Mouse (Mus musculus) T-helper 1 cell (primary cell): ENCODE measurements around the gene Irf4.

Experiments used
- in situ Hi-C: fragments of 300-600 bp; cut with MboI, MseI; formaldehyde crosslinking; loops from one replicate; pipeline ENCODE4 v1.15.1; 2025; ENCODE audit warnings: high pct_unique_total_duplicates

Irf4 gene

DNA sequence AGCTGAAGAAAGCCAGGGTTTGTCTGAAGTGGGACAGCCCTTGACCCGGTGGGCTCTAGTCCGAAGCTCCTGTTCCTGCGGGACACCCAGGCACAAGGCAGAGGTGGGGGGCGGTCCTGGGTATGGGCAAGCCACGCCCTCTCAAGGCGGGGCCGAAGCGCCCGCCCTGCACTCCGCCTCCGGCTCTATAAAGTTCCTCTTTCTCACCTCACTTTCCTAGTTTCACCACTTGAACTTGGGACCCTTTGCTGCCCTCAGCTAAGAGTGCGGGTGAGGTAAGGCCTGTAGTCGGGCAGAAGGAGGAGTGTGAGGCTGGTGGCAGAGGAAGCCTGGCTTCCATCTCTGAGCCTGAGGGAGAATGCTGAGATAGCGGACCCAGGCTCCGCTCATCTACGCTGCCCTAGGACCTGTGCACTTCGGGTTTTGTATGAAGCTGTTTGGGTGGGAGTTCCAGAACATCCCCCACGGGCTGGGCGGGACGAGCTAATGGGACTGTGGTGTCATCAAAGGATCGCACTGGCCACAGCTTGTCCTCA, at the start of gene Irf4:
TSS of gene Irf4 (plus strand) at position 206 of the 536 bp plus-strand sequence.
- in situ Hi-C loops, result no loop called here

DNA sequence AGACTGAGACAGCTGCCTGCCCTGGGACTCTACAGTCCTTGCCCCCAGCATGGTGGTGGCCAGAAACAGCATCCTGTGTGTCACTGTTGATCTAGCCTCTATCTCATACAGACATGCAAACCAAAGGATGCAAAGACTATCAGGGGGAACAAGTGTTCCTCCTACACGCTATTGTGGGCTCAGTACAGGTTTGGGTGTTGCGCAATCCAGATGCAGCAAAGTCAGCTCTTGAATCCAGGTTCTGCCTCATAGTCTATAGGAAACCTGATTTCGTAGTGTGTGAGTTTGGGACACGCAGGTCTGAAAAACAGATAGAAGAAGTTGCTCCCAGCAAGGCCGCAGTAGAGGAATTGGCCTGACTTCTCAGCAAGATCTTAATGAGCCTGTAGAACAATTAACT, 46.3 kb upstream of the Irf4 start:
- in situ Hi-C loops, result loop anchor here (25.0 kb wide), 1 partner anchor 860 kb away; the partner anchor contains the start of genes A530084C06Rik and Foxq1

DNA sequence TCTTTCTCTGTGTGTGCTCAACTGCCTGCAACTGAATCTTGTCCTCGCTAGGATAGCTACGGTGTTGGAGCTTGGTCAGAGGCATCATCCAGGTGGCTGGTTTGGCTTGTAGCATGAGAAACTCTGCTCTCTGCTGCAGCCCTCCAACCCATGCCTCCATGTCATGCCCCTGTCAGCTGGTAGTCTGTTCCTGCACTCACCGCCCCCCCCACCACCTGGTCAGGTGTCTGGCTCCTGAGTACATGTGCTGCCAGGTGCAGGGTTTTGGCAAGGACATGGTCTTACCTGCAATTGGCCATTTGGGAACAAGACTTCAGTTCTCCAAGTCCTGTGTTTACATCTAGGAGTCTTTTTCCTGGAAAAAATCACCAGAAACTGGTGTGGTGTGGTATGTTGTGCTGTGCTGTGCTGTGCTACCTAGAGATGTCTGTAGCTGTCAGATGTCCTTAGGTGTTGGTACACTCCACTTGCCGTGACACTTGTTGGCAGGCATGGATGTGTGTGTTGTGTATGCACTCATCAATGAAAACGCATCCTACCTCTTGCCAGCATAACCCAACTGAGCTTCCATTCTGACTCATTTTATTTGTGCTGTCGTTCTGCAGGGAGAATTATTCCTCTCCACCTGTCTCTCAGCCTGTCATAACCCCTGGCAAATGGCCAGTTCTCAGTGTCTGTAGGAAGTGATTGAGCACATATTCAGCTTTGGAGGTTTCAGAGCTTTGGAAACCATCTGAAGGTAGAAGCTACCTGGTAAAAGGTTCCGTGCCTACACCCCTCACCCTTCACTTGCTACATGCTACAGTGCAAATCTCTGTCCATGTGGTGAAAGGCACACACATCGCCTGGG, 44.6 kb upstream of the Irf4 start:
- in situ Hi-C loops, result loop anchor here (25.0 kb wide), 1 partner anchor 858 kb away; the partner anchor contains the start of genes A530084C06Rik and Foxq1

DNA sequence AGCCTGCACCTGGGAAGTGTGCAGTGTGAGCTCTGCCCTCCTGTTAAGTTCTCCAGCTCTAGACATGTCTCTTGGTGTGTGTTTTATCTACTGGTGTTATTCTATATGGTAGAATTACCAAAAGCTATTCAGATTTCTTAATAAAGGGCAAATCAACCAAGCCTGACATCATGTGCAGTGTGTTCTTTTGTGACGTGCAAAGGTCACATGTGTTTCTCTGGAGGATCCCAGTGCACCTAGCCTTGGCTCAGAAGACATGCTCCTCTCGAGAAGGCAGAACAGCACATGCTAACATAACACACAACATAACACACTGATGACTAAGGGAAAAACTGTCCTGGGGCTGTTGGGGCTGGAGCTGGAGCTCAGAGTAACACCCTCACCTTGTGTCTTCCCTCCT, 38.0 kb upstream of the Irf4 start:
- in situ Hi-C loops, result loop anchor here (25.0 kb wide), 1 partner anchor 851 kb away; the partner anchor contains the start of genes A530084C06Rik and Foxq1

DNA sequence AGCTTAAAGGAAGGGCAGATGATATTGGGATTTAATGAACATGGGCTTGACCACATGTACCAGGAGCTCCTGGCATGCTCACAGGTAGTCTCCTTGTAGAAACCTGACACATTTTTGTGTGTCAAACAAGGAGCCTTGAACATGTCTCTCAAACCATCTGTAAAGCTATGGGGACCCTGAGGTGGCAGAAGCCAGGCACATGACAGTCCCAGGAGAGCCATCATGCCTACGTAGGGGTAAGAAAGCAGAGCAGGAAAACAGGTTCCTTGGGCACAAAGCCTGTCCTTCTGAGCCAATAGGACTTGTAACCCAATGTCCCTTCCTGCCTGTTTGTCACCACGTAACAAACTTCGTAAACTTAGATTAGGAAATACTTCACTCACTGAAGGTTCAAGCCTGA, 37.3 kb upstream of the Irf4 start:
- in situ Hi-C loops, result loop anchor here (25.0 kb wide), 1 partner anchor 851 kb away; the partner anchor contains the start of genes A530084C06Rik and Foxq1

DNA sequence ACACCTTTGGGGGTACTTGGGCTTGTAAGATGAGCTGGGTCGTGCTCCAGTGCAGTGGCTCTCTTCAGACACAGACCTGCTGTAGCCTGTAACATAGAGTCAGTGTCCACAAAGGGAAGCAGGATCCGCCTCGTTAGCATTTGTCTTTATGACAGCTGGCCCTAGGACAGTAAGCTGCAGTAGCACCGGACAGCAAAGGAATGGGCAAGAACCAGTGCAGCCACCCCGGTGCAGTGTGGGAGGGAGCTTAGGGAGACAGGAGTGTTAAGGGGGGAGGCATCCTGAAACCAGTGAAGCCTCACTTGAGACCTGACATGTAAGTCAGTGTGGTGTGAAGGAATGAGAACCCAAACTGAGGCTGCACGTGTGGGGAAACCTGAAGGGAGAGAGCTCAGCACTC, 36.7 kb upstream of the Irf4 start:
- in situ Hi-C loops, result loop anchor here (25.0 kb wide), 1 partner anchor 850 kb away; the partner anchor contains the start of genes A530084C06Rik and Foxq1

DNA sequence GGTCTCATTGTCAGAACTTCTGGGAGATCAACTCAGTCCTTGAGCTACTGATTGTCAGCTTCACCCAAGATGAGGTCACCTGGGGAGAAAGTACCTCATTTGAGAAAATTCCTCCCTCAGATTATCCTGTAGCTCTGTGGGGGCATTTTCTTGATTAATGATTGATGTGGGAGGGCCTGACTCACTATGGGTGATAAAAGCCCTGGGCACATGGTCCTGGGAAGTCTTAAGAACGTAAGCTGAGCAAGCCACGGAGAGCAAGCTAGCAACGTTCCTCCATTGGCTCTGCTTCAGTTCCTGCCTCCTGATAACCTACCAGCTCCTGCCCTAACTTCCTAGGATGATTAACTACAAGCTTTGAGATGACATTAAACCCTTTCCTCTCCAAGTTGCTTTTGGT, 35.4 kb upstream of the Irf4 start:
- in situ Hi-C loops, result loop anchor here (25.0 kb wide), 1 partner anchor 849 kb away; the partner anchor contains the start of genes A530084C06Rik and Foxq1

DNA sequence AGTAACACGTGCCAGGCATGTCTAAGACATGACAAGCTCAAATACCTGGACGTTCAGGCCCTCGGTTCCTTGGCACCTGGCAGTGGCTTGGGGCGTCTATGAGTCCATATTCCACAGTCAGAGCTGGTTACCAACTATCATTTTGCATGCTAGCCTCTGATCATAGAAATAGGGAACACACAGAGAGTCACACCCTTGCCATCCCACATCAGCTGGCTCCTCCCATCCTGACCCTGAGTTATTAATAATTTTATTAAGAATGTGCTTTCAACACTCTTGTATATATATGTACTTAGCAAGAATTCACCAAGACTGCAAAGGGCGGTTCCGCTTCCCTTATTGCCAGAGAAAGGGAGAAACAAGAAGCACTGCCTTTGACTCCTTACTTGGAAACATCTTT, 34.5 kb upstream of the Irf4 start:
- in situ Hi-C loops, result loop anchor here (25.0 kb wide), 1 partner anchor 848 kb away; the partner anchor contains the start of genes A530084C06Rik and Foxq1

DNA sequence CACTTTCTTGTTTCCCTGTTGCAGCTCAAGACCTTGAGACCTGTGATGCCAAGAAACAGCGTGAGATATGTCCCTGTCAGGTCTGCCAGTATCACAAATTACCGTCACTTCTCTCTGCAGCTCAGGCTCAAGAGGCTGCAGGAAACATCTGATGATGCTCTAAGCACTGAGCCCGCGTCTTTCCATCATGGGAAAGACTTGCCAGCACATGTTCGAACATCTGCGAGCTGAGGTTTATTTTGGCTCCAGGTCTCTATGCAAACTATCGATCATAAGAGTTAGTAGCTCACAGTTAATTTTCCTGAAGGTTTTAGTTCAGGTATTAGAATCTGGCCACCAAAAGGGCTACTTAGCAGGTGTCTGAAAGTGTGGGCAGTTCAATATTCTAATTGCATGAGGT, 34.0 kb upstream of the Irf4 start:
- in situ Hi-C loops, result loop anchor here (5.0 to 25.0 kb wide), 2 partner anchors 48 to 847 kb away; partner anchors contain the start of genes A530084C06Rik and Foxq1

DNA sequence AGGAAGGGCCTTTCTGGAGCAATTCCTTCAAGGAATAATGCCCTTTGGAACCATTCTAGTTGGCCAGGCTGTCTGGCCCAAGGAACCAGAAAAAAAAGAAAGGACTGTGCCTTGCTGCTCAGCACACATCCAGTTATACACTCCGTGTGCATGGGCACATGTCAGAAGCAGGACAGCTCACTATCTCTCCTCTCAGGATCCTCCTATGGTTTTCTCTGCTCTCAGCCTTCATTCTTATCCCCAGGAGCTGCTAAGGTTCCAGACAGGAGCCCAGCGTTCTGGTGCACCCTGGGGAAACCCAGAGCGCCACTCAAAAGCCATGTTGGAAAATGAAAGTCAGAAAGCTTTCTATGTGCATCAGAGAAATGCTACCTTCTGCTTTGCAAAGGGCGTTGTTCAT, 33.5 kb upstream of the Irf4 start:
- in situ Hi-C loops, result loop anchor here (5.0 to 25.0 kb wide), 2 partner anchors 48 to 847 kb away; partner anchors contain the start of genes A530084C06Rik and Foxq1

DNA sequence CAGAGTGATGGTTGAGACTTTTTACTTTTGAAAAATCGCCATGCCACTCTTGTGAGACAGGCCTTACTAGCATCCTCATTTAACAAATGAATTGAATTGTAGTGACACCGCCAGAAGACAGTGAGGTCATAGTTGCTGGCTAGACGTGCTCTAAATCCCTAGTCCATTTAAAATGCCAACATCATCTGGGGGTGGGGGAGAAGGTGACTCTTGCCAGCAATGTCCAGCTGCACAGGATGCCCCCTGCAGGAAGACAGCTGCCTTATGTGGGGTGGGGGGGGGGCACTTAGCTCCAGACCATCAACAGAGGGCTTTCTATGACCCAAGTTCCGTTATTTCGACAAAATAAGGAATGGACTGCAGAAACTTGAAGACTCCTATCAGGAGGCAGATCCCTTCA, 32.4 kb upstream of the Irf4 start:
- in situ Hi-C loops, result loop anchor here (5.0 to 25.0 kb wide), 2 partner anchors 49 to 846 kb away; partner anchors contain the start of genes A530084C06Rik and Foxq1

DNA sequence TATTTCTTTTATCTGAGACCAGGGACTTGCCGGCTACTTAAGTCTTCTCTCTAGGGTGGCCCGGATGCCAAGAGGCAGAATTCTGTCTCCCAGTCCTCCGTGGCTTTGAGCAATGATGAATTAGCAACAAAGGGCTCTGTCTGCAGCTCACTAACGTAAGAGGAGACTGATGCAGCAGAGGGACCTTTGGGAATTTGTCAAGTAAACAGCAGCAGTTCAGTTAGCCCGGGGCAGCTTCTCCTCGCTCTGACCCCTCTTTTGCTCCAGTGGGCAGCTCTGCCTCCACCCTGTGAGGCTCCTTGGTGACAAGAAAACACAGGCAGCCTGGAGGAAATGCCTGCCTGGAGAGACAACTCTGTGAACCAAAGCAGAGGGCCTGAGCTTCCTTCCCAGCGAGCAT, 26.4 kb upstream of the Irf4 start:
- in situ Hi-C loops, result loop anchor here (25.0 kb wide), 1 partner anchor 840 kb away; the partner anchor contains the start of genes A530084C06Rik and Foxq1

DNA sequence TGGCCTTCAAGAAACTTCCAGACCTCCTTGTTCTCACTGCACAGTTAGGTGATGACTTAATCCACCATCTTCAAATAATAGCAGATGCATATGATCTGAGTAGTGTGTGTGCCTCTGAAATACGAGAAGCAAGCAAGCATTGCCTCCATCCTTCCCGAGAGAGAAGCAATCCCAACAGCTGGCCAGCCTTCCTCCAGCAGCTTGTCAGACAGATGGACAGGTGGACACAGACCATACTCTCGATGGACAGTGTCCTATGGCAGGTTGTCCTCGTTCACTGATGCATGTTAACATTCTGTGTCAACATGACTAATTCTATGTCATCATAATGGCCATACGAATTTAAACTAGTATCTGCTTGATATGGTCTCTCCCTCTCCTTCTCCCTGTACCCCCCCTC, 25.8 kb upstream of the Irf4 start:
- in situ Hi-C loops, result loop anchor here (25.0 kb wide), 1 partner anchor 839 kb away; the partner anchor contains the start of genes A530084C06Rik and Foxq1

DNA sequence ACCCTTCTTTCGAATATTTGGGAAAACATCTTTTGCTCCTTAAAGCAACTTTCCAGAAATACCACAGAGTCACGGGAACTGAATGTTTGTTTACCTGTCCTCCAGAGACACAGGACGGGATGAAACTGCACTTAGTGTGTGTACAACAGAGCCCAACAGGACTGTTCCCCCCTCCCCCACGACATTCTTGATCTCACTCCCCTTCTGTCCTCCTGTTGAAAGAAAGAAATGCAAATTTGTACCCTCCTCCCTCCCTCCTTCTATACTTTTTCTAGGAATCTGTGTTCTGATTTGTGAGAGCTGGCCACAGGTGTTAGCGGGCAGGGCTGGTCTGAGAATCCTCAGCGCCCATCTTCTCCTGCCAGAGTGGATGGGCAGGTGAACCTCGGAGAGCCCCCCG, 25.2 kb upstream of the Irf4 start:
- in situ Hi-C loops, result loop anchor here (25.0 kb wide), 1 partner anchor 838 kb away; the partner anchor contains the start of genes A530084C06Rik and Foxq1

DNA sequence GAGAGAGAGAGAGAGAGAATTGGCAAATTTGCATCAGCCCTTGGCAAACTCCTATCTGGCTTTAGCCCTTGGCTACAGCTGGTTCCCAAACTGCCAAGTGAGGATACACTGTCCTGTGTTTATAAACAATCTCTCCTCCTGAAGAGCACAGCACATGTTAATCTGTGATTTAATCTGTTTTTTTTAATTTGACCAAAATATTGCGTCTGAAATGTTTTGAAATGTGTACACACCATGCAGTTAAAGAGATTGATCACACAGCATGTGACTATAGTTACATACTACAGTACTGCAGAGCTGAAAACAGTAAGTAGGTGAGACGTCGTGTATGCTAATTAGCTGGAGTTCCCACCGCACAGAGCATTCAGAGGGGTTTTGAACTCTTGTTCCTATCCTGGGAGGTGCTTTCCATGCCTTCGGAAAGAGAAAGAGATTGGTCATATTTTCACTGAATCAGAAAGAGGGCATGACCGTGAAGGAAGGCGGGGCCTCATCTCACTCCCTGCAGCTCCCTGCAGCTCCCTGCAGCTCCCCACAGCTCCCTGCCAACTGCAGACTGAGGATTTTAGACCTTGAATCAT, 24.2 kb upstream of the Irf4 start:
- in situ Hi-C loops, result loop anchor here (25.0 kb wide), 1 partner anchor 838 kb away; the partner anchor contains the start of genes A530084C06Rik and Foxq1

DNA sequence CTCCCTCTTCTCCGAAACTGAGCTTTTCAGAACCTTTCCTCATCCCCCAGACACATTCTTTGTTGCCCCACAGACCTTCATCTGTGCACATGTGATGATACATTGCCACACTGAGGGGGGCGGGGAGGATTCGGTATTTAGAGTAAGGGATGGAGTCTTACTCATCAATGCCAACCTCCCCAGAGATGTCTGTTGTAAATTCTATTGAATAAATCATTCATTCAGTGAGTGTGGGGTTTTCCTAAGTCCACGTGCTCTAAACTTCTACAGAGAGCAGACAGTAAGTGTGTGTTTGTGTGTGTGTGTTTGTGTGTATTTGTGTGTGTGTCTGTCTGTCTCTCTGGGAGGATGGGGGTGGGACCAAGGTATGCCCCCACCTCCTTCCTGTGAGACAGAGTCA, 22.1 kb upstream of the Irf4 start:
- in situ Hi-C loops, result no loop called here

DNA sequence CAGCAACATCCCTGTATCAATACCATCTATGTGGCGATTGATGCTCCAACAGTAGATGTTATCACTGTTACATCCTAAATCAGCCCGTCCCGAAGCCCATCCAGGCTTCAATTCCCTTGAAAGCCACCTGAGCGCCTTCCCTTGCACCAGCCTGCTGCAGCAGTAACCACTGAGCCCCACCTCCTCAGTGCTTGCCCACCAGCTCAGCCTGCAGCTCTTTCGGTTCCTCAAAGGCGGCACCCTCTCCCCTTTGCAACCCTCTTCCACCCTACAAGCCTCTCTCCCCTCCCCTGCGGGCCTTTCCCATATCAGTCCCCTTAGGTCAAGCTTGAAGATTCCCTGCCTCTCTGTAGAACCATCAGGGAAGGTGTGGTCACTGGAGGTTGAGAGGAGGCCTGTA, 20.9 kb upstream of the Irf4 start:
- in situ Hi-C loops, result no loop called here

DNA sequence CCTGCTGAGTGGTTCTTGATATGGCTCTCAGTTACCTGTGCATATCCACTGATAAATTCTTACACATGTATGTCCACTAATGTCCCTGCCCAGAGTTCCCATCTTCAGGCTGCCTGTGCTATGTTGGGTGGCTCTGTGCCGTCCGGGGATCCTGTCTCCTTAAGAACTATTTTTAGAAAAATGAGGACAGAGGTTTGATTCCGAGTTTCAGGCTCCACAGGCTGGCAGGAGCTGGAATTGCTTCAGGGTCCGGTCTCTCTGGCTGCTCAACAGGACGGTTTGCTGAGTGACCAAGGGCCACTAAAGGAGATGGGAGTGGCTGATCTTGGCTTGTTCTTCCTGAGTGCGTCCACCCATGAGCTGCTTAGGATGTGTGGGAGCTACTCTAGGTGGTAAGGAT, 19.8 kb upstream of the Irf4 start:
- in situ Hi-C loops, result no loop called here

DNA sequence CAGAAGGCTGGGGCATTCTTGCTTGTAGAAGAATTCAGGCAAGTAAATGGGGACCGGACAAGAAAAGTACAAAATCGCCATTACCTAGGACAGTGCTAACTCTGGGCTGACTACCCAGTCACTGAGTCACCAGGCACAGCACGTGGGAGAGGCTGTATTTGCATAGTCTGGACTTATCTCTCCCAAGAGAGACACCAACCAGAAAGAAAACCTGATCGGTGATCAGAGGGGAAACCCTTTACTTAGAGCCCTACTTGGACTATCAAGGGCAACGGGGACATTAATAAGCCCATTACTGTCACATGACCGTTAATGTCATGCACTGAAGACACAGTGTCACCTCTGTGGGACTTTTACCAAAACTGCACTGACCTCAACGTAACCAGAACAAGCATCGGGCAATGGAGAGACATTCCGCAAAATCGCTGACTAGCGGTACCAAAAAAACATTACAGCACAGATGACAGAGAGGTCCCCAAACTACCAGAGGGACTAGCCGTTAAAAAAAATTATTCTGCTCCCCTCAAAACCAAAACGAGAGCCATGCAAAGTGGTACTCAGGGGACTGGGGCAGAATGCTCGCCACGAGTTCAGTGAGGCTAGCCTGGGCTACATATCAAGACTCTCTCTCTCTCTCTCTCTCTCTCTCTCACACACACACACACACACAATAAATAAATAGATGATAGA, 18.8 kb upstream of the Irf4 start:
- in situ Hi-C loops, result no loop called here

DNA sequence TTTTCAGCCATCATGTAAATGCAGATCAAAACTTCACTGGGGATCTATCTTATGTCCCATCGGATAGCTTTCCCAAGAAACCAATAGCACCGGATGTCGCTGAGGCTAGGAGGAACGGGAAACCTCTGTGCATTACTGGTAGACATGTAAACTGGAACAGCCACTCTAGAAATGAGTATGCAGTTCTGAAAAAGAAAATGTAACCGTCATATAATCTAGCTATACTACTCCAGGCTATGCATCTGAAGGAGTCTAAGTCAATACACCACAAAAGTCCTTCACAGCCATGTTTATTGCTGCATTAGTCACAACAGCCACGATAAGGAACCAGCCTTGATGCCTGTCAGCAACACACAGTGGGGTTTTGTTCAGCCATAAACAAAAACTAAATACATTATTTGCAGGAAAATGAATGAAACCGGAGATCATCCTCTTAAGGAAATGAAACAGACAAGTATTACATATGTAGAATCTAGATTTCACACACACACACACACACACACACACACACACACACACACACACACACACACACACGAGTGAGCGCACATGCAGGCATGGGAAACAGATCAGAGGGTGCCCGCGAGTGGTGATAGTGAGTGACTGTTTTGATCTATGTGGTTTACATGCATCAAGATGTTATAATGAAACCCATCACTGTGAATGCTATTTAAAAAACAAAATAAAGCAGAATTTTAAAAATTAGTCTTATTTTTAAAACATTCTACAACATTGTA, 16.1 kb upstream of the Irf4 start:
- in situ Hi-C loops, result no loop called here
